Mouse (Mus musculus) liver, postnatal 0 days (tissue): ENCODE results near the gene Zfp287.

ENCODE experiments used
- CTCF ChIP-seq: sonication (generic); IDR thresholded peaks from 2 replicates; pipeline ENCODE4 v1.5.1; 2016; ENCODE audit warnings: antibody characterized with exemption, low read depth
- EP300 ChIP-seq: IDR thresholded peaks from 2 replicates; pipeline ENCODE4 v1.6.1; 2016; ENCODE audit warnings: antibody characterized with exemption, low read depth, mild to moderate bottlenecking

- TF ChIP-seq CTCF (no peak), EP300 (no peak)
Observed at GRCm38 (mm10) chr11:62746001-62746533, 14.4 kb upstream of the Zfp287 start.
